Comparison of ENCODE assay signal across 29 mouse cellular contexts in the genomic region with DNA sequence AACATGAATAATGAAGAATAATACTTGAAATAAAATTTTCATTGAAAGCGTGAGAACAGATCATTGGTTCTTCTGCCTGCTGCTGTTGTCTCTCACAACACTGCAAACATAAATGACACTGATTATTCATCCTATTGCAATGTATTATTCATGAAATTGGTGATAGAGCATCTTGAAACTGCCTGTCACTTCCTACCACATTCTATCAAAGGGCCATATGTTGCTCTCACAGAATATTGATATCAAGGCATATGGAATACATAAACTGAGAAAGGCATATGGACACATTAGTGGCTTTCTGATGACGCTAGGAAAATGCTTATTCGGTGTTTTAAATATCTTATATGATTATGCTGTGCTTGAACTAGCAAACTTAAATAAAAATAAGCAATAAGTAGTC.
A peak's percentile ranks its signal among the peaks of the same experiment; 100 is the strongest.
DNase-seq lines count a peak whose midpoint lies in the region; ATAC-seq and TF ChIP-seq lines count a peak whose summit lies in the region.
"Had no signal": no experiment of that assay in that cellular context is flagged by ENCODE, and none has a peak within 500 bp of the region (broad histone marks: within the 10 kb centered on the region; RNA-seq: fewer than 3 reads in every experiment).

No protein-coding gene starts in this region.

- no peaks in the 10 kb centered on the region for H3K9me3 ChIP-seq in hindbrain, embryonic 11.5 days (ENCODE audit: control insufficient read depth, low read length)
- no peaks in the 10 kb centered on the region for H3K9me3 ChIP-seq in hindbrain, embryonic 13.5 days
- no peaks in the 10 kb centered on the region for H3K9me3 ChIP-seq in forebrain, embryonic 15.5 days
- H3K9me3 ChIP-seq: embryonic facial prominence, embryonic 10.5 days; embryonic facial prominence, embryonic 13.5 days; heart, embryonic 12.5 days; heart, embryonic 15.5 days; hindbrain, embryonic 10.5 days; hindbrain, embryonic 15.5 days had no signal

- no peak for DNase-seq in hindbrain, embryonic 11.5 days (ENCODE audit: low spot score)
- DNase-seq in brain, adult 2 months (ENCODE audit: low read depth, low spot score): peak; percentile 12
- DNase-seq in brain, embryonic 14.5 days (ENCODE audit: low read depth): peak; percentile 79
- no peak for DNase-seq in left cerebral cortex, postnatal 10 days (ENCODE audit: extremely low spot score in 1 of 2, low spot score in 2 of 2)
- no peak for DNase-seq in left cerebral cortex, postnatal 4 days
- no peak for DNase-seq in cerebellum, adult 2 months
- DNase-seq: adrenal gland, adult 2 months; adrenal gland, postnatal 14 days; cerebellum, adult 11 months; cerebellum, adult 8-10 months; cerebellum, postnatal 10 days; cerebellum, postnatal 36 days; embryo, embryonic 11 days; gastrocnemius, adult 2 months; gastrocnemius, postnatal 14 days; heart, adult 11 months; heart, postnatal 10 days; heart, postnatal 36 days had no signal

- H3K27me3 ChIP-seq in hindbrain, embryonic 11.5 days (ENCODE audit: control insufficient read depth, insufficient read depth, low read length): no peaks in the 10 kb centered on the region
- H3K27me3 ChIP-seq in hindbrain, embryonic 13.5 days: no peaks in the 10 kb centered on the region
- no peaks in the 10 kb centered on the region for H3K27me3 ChIP-seq in forebrain, embryonic 15.5 days
- no peaks in the 10 kb centered on the region for H3K27me3 ChIP-seq in cerebellum, adult 2 months (ENCODE audit: control insufficient read depth, insufficient read depth, low read length)
- H3K27me3 ChIP-seq: embryonic facial prominence, embryonic 13.5 days; heart, embryonic 12.5 days; heart, embryonic 15.5 days; hindbrain, embryonic 15.5 days had no signal

- no peak overlapping the region for H3K4me2 ChIP-seq in hindbrain, embryonic 11.5 days (replicated peaks; ENCODE audit: low read depth, low read length)
- no peak overlapping the region for H3K4me2 ChIP-seq in hindbrain, embryonic 13.5 days
- no peak overlapping the region for H3K4me2 ChIP-seq in forebrain, embryonic 15.5 days (replicated peaks)
- H3K4me2 ChIP-seq: embryonic facial prominence, embryonic 13.5 days; heart, embryonic 12.5 days; heart, embryonic 15.5 days; hindbrain, embryonic 15.5 days had no signal

- TF ChIP-seq CTCF in brain, embryonic 14.5 days (IDR thresholded peaks at IDR 0.05; ENCODE audit: borderline replicate concordance, extremely low read depth, insufficient read depth, insufficient read length): no peak
- TF ChIP-seq CTCF in cerebellum, adult 2 months (IDR thresholded peaks at IDR 0.05; ENCODE audit: borderline replicate concordance, insufficient read depth, low read depth, low read length): no peak

- peak; percentile 77; the same call in 1 of the 2 replicates for ATAC-seq in hindbrain, embryonic 11.5 days (ENCODE audit: low FRiP score)
- no peak for ATAC-seq in hindbrain, embryonic 13.5 days (ENCODE audit: low FRiP score)
- peak; percentile 88 for ATAC-seq in forebrain, embryonic 15.5 days (replicated peaks)
- ATAC-seq: CD4-positive, CD25-positive, alpha-beta regulatory T cell, adult 4 months; intestine, postnatal 0 days had no signal

- no peaks in the 10 kb centered on the region for H3K4me1 ChIP-seq in hindbrain, embryonic 11.5 days (replicated peaks; ENCODE audit: control insufficient read depth, insufficient read depth, low read length)
- H3K4me1 ChIP-seq in hindbrain, embryonic 13.5 days (replicated peaks): no peaks in the 10 kb centered on the region
- H3K4me1 ChIP-seq in forebrain, embryonic 15.5 days: no peaks in the 10 kb centered on the region
- H3K4me1 ChIP-seq in cerebellum, adult 2 months (ENCODE audit: control insufficient read depth, insufficient read depth, low read length): no peaks in the 10 kb centered on the region
- H3K4me1 ChIP-seq: embryonic facial prominence, embryonic 10.5 days; embryonic facial prominence, embryonic 13.5 days; heart, embryonic 12.5 days; heart, embryonic 15.5 days; hindbrain, embryonic 10.5 days; hindbrain, embryonic 15.5 days had no signal

- WGBS in hindbrain, embryonic 11.5 days: 78% methylated on average over 3 of the region's 3 CpGs
- WGBS in hindbrain, embryonic 13.5 days: 65% methylated on average over 3 of the region's 3 CpGs
- 52% methylated on average over 3 of the region's 3 CpGs for WGBS in forebrain, embryonic 15.5 days
- 73% methylated on average over 3 of the region's 3 CpGs for WGBS in cerebellum, adult 2 months

- H3K4me3 ChIP-seq in hindbrain, embryonic 11.5 days (ENCODE audit: low read depth, low read length): no peak overlapping the region
- no peak overlapping the region for H3K4me3 ChIP-seq in hindbrain, embryonic 13.5 days
- no peak overlapping the region for H3K4me3 ChIP-seq in forebrain, embryonic 15.5 days
- H3K4me3 ChIP-seq in cerebellum, adult 2 months (replicated peaks; ENCODE audit: insufficient read depth, low read depth, low read length): no peak overlapping the region
- H3K4me3 ChIP-seq: embryonic facial prominence, embryonic 10.5 days; embryonic facial prominence, embryonic 13.5 days; erythroblast, embryonic 14.5 days; gastrocnemius, adult 2 months; heart, embryonic 12.5 days; heart, embryonic 15.5 days; hindbrain, embryonic 10.5 days; hindbrain, embryonic 15.5 days had no signal

- no peak for TF ChIP-seq POLR2A in brain, embryonic 14.5 days (IDR thresholded peaks at IDR 0.05; ENCODE audit: borderline replicate concordance, extremely low read depth, insufficient read depth, insufficient read length, poor library complexity, severe bottlenecking)
- no peak for TF ChIP-seq POLR2A in cerebellum, adult 2 months (IDR thresholded peaks at IDR 0.05; ENCODE audit: borderline replicate concordance, insufficient read depth, low read length)

- H3K27ac ChIP-seq in hindbrain, embryonic 11.5 days (ENCODE audit: low read depth, low read length): no peak overlapping the region
- H3K27ac ChIP-seq in hindbrain, embryonic 13.5 days: no peak overlapping the region
- no peak overlapping the region for H3K27ac ChIP-seq in forebrain, embryonic 15.5 days (replicated peaks)
- no peak overlapping the region for H3K27ac ChIP-seq in cerebellum, adult 2 months (ENCODE audit: insufficient read depth, low read length)
- H3K27ac ChIP-seq: embryonic facial prominence, embryonic 10.5 days; embryonic facial prominence, embryonic 13.5 days; gastrocnemius, adult 2 months; heart, embryonic 15.5 days; hindbrain, embryonic 10.5 days; hindbrain, embryonic 15.5 days had no signal

- intact Hi-C loops in left cerebral cortex, postnatal 10 days (cut with DNase I): no loop called here
- intact Hi-C loops in left cerebral cortex, postnatal 4 days (cut with DNase I): no loop called here

- no peak overlapping the region for H3K9ac ChIP-seq in hindbrain, embryonic 11.5 days (ENCODE audit: low read depth, low read length)
- H3K9ac ChIP-seq in hindbrain, embryonic 13.5 days: no peak overlapping the region
- H3K9ac ChIP-seq in forebrain, embryonic 15.5 days (replicated peaks): no peak overlapping the region
- H3K9ac ChIP-seq: embryonic facial prominence, embryonic 13.5 days; heart, embryonic 12.5 days; heart, embryonic 15.5 days; hindbrain, embryonic 15.5 days had no signal

- H3K36me3 ChIP-seq in hindbrain, embryonic 11.5 days (ENCODE audit: control insufficient read depth, insufficient read depth, low read length): no peaks in the 10 kb centered on the region
- no peaks in the 10 kb centered on the region for H3K36me3 ChIP-seq in hindbrain, embryonic 13.5 days
- no peaks in the 10 kb centered on the region for H3K36me3 ChIP-seq in forebrain, embryonic 15.5 days
- H3K36me3 ChIP-seq: embryonic facial prominence, embryonic 10.5 days; embryonic facial prominence, embryonic 13.5 days; heart, embryonic 12.5 days; heart, embryonic 15.5 days; hindbrain, embryonic 10.5 days; hindbrain, embryonic 15.5 days had no signal

Comparison
In these comparisons a context has a peak if more than half of its experiments do, and no peak if none do; other contexts are left out.
1. DNase-seq: peak in brain, adult 2 months (single experiment) and brain, embryonic 14.5 days (single experiment); none in hindbrain, embryonic 11.5 days (single experiment), left cerebral cortex, postnatal 10 days (0 of 2), left cerebral cortex, postnatal 4 days (single experiment) and cerebellum, adult 2 months (0 of 2).